Mouse (Mus musculus) heart, embryonic 14.5 days (tissue): ENCODE data around the gene Bloc1s3. TPM values are rescaled to one million over a fixed set of nuclear protein-coding genes. Genes with fewer than 3 reads are reported as not detected.

ENCODE experiments used
- ATAC-seq: fragments of 200-750 bp; cut with Nextera tagmentation; 2 replicates; pipeline ENCODE4 v1.8.0; 2017; ENCODE audit warnings: low read depth, moderate TSS enrichment; ENCODE audit not compliant: insufficient number of reproducible peaks, insufficient read depth, low FRiP score
- H3K27ac ChIP-seq, 2 experiments: fragments of 200-500 bp in 1 of 2; fragments of 300-500 bp in 1 of 2; sonication (generic) in 1 of 2; replicated peaks in 1 of 2; 2 replicates each; pipeline ENCODE4 v1.5.1; 2012 to 2014; ENCODE audit warnings: low read depth in 2 of 2, low read length in 2 of 2, control low read depth in 1 of 2, mild to moderate bottlenecking in 1 of 2, mixed read lengths in 1 of 2; ENCODE audit not compliant: control insufficient read depth in 1 of 2, insufficient read depth in 1 of 2
- H3K27me3 ChIP-seq: fragments of 300-500 bp; sonication (generic); 2 replicates; pipeline ENCODE4 v1.6.1; 2014; ENCODE audit warnings: mild to moderate bottlenecking, low read length, control low read depth; ENCODE audit not compliant: control insufficient read depth, insufficient read depth
- H3K36me3 ChIP-seq: fragments of 300-500 bp; sonication (generic); 2 replicates; pipeline ENCODE4 v1.6.1; 2014; ENCODE audit warnings: mild to moderate bottlenecking, control low read depth, low read length, mixed read lengths; ENCODE audit not compliant: control insufficient read depth, insufficient read depth
- H3K4me1 ChIP-seq, 2 experiments: fragments of 200-500 bp in 1 of 2; fragments of 300-500 bp in 1 of 2; sonication (generic) in 1 of 2; 2 replicates each; pipeline ENCODE4 v1.6.1; 2012 to 2014; ENCODE audit warnings: low read length in 2 of 2, control low read depth in 1 of 2, mixed read lengths in 1 of 2; ENCODE audit not compliant: control insufficient read depth in 2 of 2, insufficient read depth in 2 of 2
- H3K4me2 ChIP-seq: fragments of 300-500 bp; sonication (generic); 2 replicates; pipeline ENCODE4 v1.6.1; 2014; ENCODE audit warnings: mild to moderate bottlenecking, low read length
- H3K4me3 ChIP-seq, 2 experiments: fragments of 200-500 bp in 1 of 2; fragments of 300-500 bp in 1 of 2; sonication (generic) in 1 of 2; 2 replicates each; pipeline ENCODE4 v1.5.1; 2012 to 2014; ENCODE audit warnings: low read length in 2 of 2, mild to moderate bottlenecking in 2 of 2, control low read depth in 1 of 2, low read depth in 1 of 2, moderate library complexity in 1 of 2; ENCODE audit not compliant: control insufficient read depth in 1 of 2, insufficient read depth in 1 of 2
- H3K9ac ChIP-seq: fragments of 300-500 bp; sonication (generic); 2 replicates; pipeline ENCODE4 v1.6.1; 2014; ENCODE audit warnings: mild to moderate bottlenecking, low read length
- H3K9me3 ChIP-seq: fragments of 300-500 bp; sonication (generic); 2 replicates; pipeline ENCODE4 v1.6.1; 2016; ENCODE audit warnings: low read length, control low read depth; ENCODE audit not compliant: control insufficient read depth
- WGBS: fragments of 180-500 bp; shearing (Covaris S2); extraction: QIAGEN DNeasy Blood & Tissue Kit; methylation state at CpG from one replicate; pipeline ENCODE4 v1.1.7; 2014; 5-methylcytosine and 5-hydroxymethylcytosine counted together
- polyA plus RNA-seq: library from polyadenylated mRNA; unstranded; fragments of >200 nt; fragmentation: Nextera tagmentation; extraction: Ambion mirVana; gene quantifications from 2 replicates; pipeline ENCODE4 v1.2.1, GENCODE M21; 2014

Bloc1s3 gene
- polyA plus RNA-seq, 1 experiment from 2014 or later, result 1.7 TPM

DNA sequence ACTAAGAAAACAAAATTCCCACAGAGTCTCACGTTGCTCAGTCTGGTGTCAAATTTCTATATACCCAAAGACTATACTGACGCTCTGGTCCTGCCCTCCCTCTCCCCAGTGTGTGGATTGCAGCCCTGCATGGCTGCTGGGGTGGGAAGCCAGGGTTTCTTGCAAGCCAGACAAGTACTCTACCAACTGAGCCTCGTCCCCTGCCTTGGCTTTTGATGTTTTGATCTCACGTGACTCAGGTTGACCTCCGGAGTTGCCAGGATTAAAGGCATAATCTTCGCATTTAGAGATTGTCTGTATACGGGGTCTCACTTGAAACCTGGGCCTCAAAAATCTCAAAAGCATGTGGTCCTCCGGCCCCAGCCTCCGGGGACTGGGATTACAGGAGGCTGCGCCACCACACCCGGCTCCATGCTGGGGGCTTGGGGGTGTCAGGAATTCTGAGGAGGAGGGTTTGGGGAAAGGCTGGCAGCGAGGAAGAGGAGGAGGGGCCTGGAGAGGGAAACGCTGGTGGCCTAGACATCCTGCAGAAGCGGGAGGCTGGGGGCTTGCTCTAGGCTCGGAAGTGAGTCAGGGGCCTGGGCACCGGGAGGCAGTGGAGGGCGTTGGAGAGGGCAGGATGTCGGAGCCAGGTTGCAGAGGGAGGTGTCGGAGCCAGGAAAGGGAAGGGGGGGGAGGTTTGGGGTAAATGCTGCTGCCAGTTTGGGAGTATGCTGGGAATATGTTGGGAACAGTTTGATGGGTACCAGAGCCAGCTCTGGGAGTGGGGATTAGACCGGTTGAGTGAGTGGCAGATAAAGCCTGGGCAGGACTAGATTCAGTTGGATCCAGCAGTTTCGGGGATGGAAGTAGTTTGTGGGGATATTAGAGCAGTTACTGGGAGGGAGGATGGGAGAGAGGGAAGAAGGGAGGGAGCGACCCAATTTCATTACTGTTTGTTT lies 43.5 kb downstream of the Bloc1s3 start:
- Histone ChIP-seq H3K27me3 (peaks cover 20% of the 10 kb centered on the region), H3K9me3 (no peaks in the 10 kb centered on the region), H3K9ac (peak overlapping the region; percentile 50; the same call in 1 of the 2 replicates), H3K36me3 (no peaks in the 10 kb centered on the region), H3K4me2 (peak overlapping the region; percentile 51), H3K4me3 (peak overlapping the region; percentile 8 to 16; a peak in 2 of 4 replicates), H3K27ac (peak overlapping the region in 1 of 2 experiments; percentile 55; a peak in 2 of 4 replicates), H3K4me1 (peaks cover 11% of the 10 kb centered on the region in 2 experiments)
- 9% methylated on average over 22 of the region's 22 CpGs for WGBS
- 0 out of 2 replicates have a peak, but pooled peaks have one; percentile 29 for ATAC-seq

- 25% methylated on average over 6 of the region's 6 CpGs for WGBS
- peak within 1 kb of the TSS; percentile 20 to 41 for H3K4me3 ChIP-seq
- H3K4me1 ChIP-seq, result peaks cover 14 to 18% of the 10 kb centered on the region in 2 experiments
- H3K4me2 ChIP-seq, result peak within 1 kb of the TSS; percentile 51
- peaks cover 13% of the 10 kb centered on the region; the same call in 1 of the 2 replicates for H3K27me3 ChIP-seq
- ATAC-seq, result no peak
- H3K9me3 ChIP-seq, result no peaks in the 10 kb centered on the region
- no peaks in the 10 kb centered on the region for H3K36me3 ChIP-seq
- H3K9ac ChIP-seq, result peak within 1 kb of the TSS; percentile 36; the same call in 1 of the 2 replicates
- peak within 1 kb of the TSS; percentile 27 to 55; a peak in 1 of 4 replicates for H3K27ac ChIP-seq
Measured at GRCm38 (mm10) chr7:19462884-19463381, 45.2 kb downstream of the Bloc1s3 start, which contains the start of gene Exoc3l2. TSS of gene Exoc3l2 (plus strand) at chr7:19463331.

GRCm38 (mm10) chr7:19462443-19462842 lies 45.7 kb downstream of the Bloc1s3 start:
- H3K9me3 ChIP-seq, result no peaks in the 10 kb centered on the region
- H3K4me2 ChIP-seq, result 0 out of 2 replicates have a peak overlapping the region, but pooled peaks have one; percentile 51
- H3K4me3 ChIP-seq, result 0 out of 4 replicates have a peak overlapping the region, but pooled peaks of 1 of the 2 experiments have one; percentile 20
- 53% methylated on average over 4 of the region's 4 CpGs for WGBS
- no peaks in the 10 kb centered on the region for H3K36me3 ChIP-seq
- peaks cover 13% of the 10 kb centered on the region; the same call in 1 of the 2 replicates for H3K27me3 ChIP-seq
- H3K27ac ChIP-seq, result 0 out of 4 replicates have a peak overlapping the region, but pooled peaks of 1 of the 2 experiments have one; percentile 12
- ATAC-seq, result no peak
- peaks cover 14 to 21% of the 10 kb centered on the region in 2 experiments for H3K4me1 ChIP-seq
- no peak overlapping the region for H3K9ac ChIP-seq

- no peak overlapping the region for H3K9ac ChIP-seq
- no peak overlapping the region for H3K4me3 ChIP-seq
- peaks cover 8% of the 10 kb centered on the region; the same call in 1 of the 2 replicates for H3K27me3 ChIP-seq
- no peaks in the 10 kb centered on the region for H3K36me3 ChIP-seq
- ATAC-seq, result no peak
- H3K4me1 ChIP-seq, result peaks cover 18 to 30% of the 10 kb centered on the region in 2 experiments
- H3K4me2 ChIP-seq, result no peak overlapping the region
- no peaks in the 10 kb centered on the region for H3K9me3 ChIP-seq
- H3K27ac ChIP-seq, result no peak overlapping the region
- WGBS, result 15% methylated on average over 6 of the region's 6 CpGs
Measured at GRCm38 (mm10) chr7:19461488-19461887, 46.7 kb downstream of the Bloc1s3 start.

DNA sequence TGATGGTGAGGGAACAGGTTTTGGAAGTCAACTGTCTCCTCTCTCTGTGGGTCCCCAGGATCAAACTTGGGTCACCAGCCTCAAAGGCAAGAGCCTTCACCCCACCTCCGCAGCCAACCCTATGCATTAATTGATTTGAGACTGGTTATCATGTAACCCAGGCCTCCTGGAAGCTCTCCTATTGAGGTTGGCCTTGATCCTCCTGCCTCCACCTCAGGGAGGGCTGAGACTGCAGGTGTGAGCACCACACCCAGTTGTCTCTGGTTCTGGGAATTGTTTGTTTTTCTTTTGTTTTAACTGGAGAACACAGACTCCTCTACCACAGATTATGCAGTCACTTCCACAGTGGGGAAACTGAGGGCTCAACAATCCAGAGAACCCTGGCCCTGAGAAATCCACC lies 47.7 kb downstream of the Bloc1s3 start:
- Histone ChIP-seq H3K4me3 (no peak overlapping the region), H3K4me2 (no peak overlapping the region), H3K9me3 (no peaks in the 10 kb centered on the region), H3K4me1 (peaks cover 20 to 34% of the 10 kb centered on the region in 2 experiments), H3K36me3 (peaks cover 7% of the 10 kb centered on the region; the same call in 1 of the 2 replicates), H3K9ac (no peak overlapping the region), H3K27ac (no peak overlapping the region), H3K27me3 (peaks cover under 1% of the 10 kb centered on the region; the same call in 1 of the 2 replicates)
- no peak for ATAC-seq
- WGBS, result 70% methylated on average over 1 of the region's 1 CpGs

DNA sequence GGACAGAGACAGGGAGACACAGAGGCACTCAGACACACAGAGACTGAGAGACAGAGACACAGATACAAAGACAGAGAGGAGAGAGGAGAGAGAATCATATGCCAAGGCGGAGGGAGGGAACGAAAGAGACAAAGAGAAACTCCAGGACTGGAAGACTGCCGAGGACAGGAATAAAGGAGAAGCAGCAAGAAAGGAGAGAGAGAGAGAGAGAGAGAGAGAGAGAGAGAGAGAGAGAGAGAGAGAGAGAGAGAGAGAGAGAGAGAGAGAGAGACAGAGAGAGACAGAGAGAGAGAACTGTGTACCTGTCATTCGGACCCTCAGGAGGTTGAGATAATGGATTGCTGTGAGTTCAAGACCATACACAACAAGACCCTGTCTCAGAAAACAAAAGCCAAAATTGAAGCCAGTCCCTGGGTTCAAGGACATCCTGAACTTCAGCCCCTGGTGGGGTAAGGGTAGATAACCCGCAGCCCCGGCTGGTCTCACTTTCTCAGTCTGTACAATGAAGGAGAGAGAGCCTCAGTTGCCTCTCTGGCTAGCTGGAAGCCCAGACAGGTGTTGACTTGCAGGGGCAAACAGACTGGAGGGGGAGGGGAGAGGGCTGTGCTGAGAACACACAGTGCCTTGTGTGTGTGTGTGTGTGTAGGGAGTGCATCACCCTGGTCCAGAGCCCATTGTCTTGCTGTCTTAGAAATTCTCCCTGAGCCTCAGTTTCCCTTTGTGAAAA lies 48.9 kb downstream of the Bloc1s3 start:
- Histone ChIP-seq H3K27me3 (no peaks in the 10 kb centered on the region), H3K9me3 (no peaks in the 10 kb centered on the region), H3K36me3 (peaks cover 8% of the 10 kb centered on the region; the same call in 1 of the 2 replicates), H3K4me2 (peak overlapping the region; percentile 96), H3K27ac (peak overlapping the region; percentile 61 to 75), H3K9ac (peak overlapping the region; percentile 93), H3K4me3 (peak overlapping the region; percentile 66 to 99), H3K4me1 (peaks cover 10 to 29% of the 10 kb centered on the region in 2 experiments)
- 0 out of 2 replicates have a peak, but pooled peaks have one; percentile 0 for ATAC-seq
- WGBS, result 22% methylated on average over 6 of the region's 6 CpGs
